Mouse (Mus musculus) frontal cortex, postnatal 14 days (tissue): Measurements from ENCODE around the gene Stx1a.

Experiments used
- DNase-seq, 2 experiments: peaks; one replicate each; pipeline ENCODE4 v3.0.0; 2022; ENCODE audit warnings: low spot score in 2 of 2

Gene Stx1a

GRCm38 (mm10) chr5:135078482-135078810, 55.2 kb downstream of the Stx1a start:
- DNase-seq: peak in 1 of 2 experiments; percentile 35

- DNase-seq: no peak
Observed at GRCm38 (mm10) chr5:135079578-135079977, 56.3 kb downstream of the Stx1a start.

GRCm38 (mm10) chr5:135080539-135080938, 57.3 kb downstream of the Stx1a start:
- DNase-seq: no peak

GRCm38 (mm10) chr5:135086871-135087270, 63.6 kb downstream of the Stx1a start:
- DNase-seq: no peak

- DNase-seq: no peak
Observed at GRCm38 (mm10) chr5:135089653-135090052, 66.4 kb downstream of the Stx1a start, which contains the start of gene Mlxipl. Gene Mlxipl (plus strand): TSS chr5:135089890.
